8 mouse cellular contexts compared by ENCODE assay signal in the genomic region with DNA sequence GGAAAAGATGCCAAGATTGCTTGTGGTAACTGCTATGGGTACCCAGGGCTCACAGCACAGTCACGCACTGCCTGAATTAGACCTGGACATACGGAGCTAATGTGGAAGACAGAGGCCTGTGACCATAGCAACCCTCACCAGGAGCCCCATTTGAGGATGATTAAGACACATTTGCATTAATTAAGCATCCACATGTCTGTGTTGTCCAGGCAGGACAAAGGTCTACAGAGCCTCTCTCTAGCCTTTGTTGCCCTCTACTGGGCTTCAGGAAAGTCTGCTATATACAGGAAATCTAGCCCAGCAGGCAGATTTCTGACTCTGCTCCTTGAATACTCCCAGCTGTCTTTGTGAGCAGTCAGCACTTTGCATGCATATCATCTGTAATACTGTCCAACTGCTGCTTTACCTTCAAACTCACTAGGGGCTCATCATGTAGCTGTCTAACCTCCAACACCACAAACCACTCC.
A peak's percentile ranks its signal among the peaks of the same experiment; 100 is the strongest.
DNase-seq lines count a peak whose midpoint lies in the region; ATAC-seq and TF ChIP-seq lines count a peak whose summit lies in the region.

No protein-coding gene starts in this region.

- TF ChIP-seq POLR2A in lung, adult 2 months (IDR thresholded peaks at IDR 0.05; ENCODE audit: borderline replicate concordance, extremely low read depth, low read depth, low read length): no peak

- WGBS in lung, embryonic 15.5 days: 36% methylated on average over 2 of the region's 2 CpGs
- 48% methylated on average over 2 of the region's 2 CpGs for WGBS in lung, adult 2 months
- WGBS in forebrain, embryonic 15.5 days: 2% methylated on average over 2 of the region's 2 CpGs
- WGBS in limb, embryonic 10.5 days: 31% methylated on average over 2 of the region's 2 CpGs
- 37% methylated on average over 2 of the region's 2 CpGs for WGBS in stomach, embryonic 16.5 days

- no peaks in the 10 kb centered on the region for H3K36me3 ChIP-seq in lung, embryonic 15.5 days
- no peaks in the 10 kb centered on the region for H3K36me3 ChIP-seq in forebrain, embryonic 15.5 days
- no peaks in the 10 kb centered on the region for H3K36me3 ChIP-seq in limb, embryonic 10.5 days
- H3K36me3 ChIP-seq in stomach, embryonic 16.5 days (ENCODE audit: control insufficient read depth, insufficient read depth, low read length): no peaks in the 10 kb centered on the region

- H3K9me3 ChIP-seq in lung, embryonic 15.5 days: no peaks in the 10 kb centered on the region
- no peaks in the 10 kb centered on the region for H3K9me3 ChIP-seq in forebrain, embryonic 15.5 days
- no peaks in the 10 kb centered on the region for H3K9me3 ChIP-seq in limb, embryonic 10.5 days (replicated peaks)
- H3K9me3 ChIP-seq in stomach, embryonic 16.5 days (replicated peaks; ENCODE audit: control insufficient read depth, low read length): no peaks in the 10 kb centered on the region

- no peak overlapping the region for H3K4me3 ChIP-seq in lung, embryonic 15.5 days
- no peak overlapping the region for H3K4me3 ChIP-seq in lung, adult 2 months (replicated peaks; ENCODE audit: extremely low read depth, low read depth, low read length)
- no peak overlapping the region for H3K4me3 ChIP-seq in forebrain, embryonic 15.5 days
- H3K4me3 ChIP-seq in limb, embryonic 10.5 days: no peak overlapping the region
- H3K4me3 ChIP-seq in stomach, embryonic 16.5 days (replicated peaks; ENCODE audit: low read length): no peak overlapping the region

- DNase-seq in lung, adult 2 months: no peak
- peak; percentile 19 to 32 for DNase-seq in cerebellum, adult 18-20 months
- peak; percentile 15 for DNase-seq in limb, embryonic 10.5 days (ENCODE audit: low spot score)
- DNase-seq in gastrocnemius, postnatal 4 days (ENCODE audit: low spot score in 2 of 2): no peak

- H3K9ac ChIP-seq in lung, embryonic 15.5 days: no peak overlapping the region
- H3K9ac ChIP-seq in forebrain, embryonic 15.5 days (replicated peaks): no peak overlapping the region
- H3K9ac ChIP-seq in stomach, embryonic 16.5 days (ENCODE audit: low read length): no peak overlapping the region

- H3K27me3 ChIP-seq in lung, embryonic 15.5 days: no peaks in the 10 kb centered on the region
- H3K27me3 ChIP-seq in forebrain, embryonic 15.5 days: no peaks in the 10 kb centered on the region
- no peaks in the 10 kb centered on the region for H3K27me3 ChIP-seq in limb, embryonic 10.5 days (ENCODE audit: low read depth, poor library complexity, severe bottlenecking)
- no peaks in the 10 kb centered on the region for H3K27me3 ChIP-seq in stomach, embryonic 16.5 days (ENCODE audit: control insufficient read depth, insufficient read depth, low read length)

- H3K27ac ChIP-seq in lung, embryonic 15.5 days: no peak overlapping the region
- H3K27ac ChIP-seq in forebrain, embryonic 15.5 days (replicated peaks): no peak overlapping the region
- H3K27ac ChIP-seq in limb, embryonic 10.5 days: no peak overlapping the region
- no peak overlapping the region for H3K27ac ChIP-seq in stomach, embryonic 16.5 days (ENCODE audit: low read length)

- no peak overlapping the region for H3K4me2 ChIP-seq in lung, embryonic 15.5 days
- H3K4me2 ChIP-seq in forebrain, embryonic 15.5 days (replicated peaks): no peak overlapping the region
- no peak overlapping the region for H3K4me2 ChIP-seq in stomach, embryonic 16.5 days (ENCODE audit: low read depth, low read length)

- ATAC-seq in lung, embryonic 15.5 days (ENCODE audit: borderline replicate concordance, extremely low read depth, low FRiP score, low TSS enrichment): peak; percentile 72
- peak; percentile 94 for ATAC-seq in forebrain, embryonic 15.5 days (replicated peaks)
- ATAC-seq in stomach, embryonic 16.5 days (ENCODE audit: insufficient read depth, low FRiP score): peak; percentile 64; the same call in 1 of the 2 replicates
- no peak for ATAC-seq in erythroid progenitor cell, adult 5-6 weeks (replicated peaks; ENCODE audit: low FRiP score, poor library complexity, severe bottlenecking)

- no peak for TF ChIP-seq CTCF in lung, adult 2 months (IDR thresholded peaks at IDR 0.05; ENCODE audit: insufficient read depth, low read length)

- H3K4me1 ChIP-seq in lung, embryonic 15.5 days: no peaks in the 10 kb centered on the region
- H3K4me1 ChIP-seq in lung, adult 2 months (ENCODE audit: control insufficient read depth, insufficient read depth, low read length): no peaks in the 10 kb centered on the region
- H3K4me1 ChIP-seq in forebrain, embryonic 15.5 days: 0 out of 2 replicates have a peak, but pooled peaks cover 5% of the 10 kb centered on the region
- no peaks in the 10 kb centered on the region for H3K4me1 ChIP-seq in limb, embryonic 10.5 days
- H3K4me1 ChIP-seq in stomach, embryonic 16.5 days (ENCODE audit: control insufficient read depth, insufficient read depth, low read length): no peaks in the 10 kb centered on the region

Comparison
In these comparisons a context has a peak if more than half of its experiments do, and no peak if none do; other contexts are left out.
1. DNase-seq: peak in cerebellum, adult 18-20 months (2 of 2) and limb, embryonic 10.5 days (single experiment); none in lung, adult 2 months (single experiment) and gastrocnemius, postnatal 4 days (0 of 2).